Mouse (Mus musculus): ENCODE measurements around the gene Gm49601. TPM values are rescaled to one million over a fixed set of nuclear protein-coding genes. Genes with fewer than 3 reads are reported as not detected.

Gene Gm49601
- total RNA-seq, 2 experiments from 2014 or later, result 138 to 159 TPM

DNA sequence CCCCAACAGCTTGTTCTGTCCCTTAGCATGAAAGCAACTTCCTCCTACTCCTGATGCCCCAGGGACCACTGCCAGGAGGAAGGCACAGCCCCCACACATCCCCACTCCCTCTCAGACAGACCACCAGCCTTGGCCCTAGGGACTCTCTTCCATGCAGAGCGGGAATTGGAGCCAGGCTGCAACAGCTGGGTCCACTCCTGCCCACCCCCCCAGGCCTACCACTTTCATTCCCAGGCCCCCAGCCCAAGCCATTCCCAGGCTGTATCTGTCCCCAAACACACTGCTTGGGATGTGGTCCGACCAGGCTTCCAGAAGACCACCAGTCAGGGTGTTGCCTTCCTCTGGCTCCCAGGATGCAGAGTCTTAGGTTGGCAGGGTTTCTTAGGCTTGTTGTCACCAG is 17.1 kb downstream of the Gm49601 start:
- no peak for DNase-seq (ENCODE audit: low spot score in 2 of 2)

- no peak for DNase-seq (ENCODE audit: low spot score in 2 of 2)
Observed at GRCm38 (mm10) chr16:18608226-18608625, 18.0 kb downstream of the Gm49601 start.

GRCm38 (mm10) chr16:18605705-18606104 is 20.5 kb downstream of the Gm49601 start:
- DNase-seq (ENCODE audit: low spot score in 2 of 2), result no peak

DNA sequence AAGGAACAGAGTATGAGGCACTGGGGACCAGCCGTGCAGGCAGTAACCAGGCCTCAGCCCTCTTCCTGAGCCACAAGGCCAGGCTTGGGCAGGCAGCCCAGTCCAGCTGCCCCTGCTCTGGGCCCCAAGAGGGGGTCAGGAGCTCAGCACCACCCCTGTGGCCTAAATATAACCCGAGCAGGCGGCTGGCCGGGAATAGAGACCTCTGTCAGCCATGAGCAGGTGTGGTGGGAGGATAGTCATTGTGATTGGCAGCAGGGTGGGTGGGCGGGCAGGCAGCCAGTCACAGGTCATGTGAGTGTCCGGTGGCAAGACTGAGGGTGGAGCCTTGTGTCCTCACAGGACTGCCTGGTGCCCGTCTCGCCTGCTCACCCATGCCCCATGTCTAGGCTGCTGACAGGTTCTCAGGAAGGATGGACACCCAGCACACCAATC is 21.9 kb downstream of the Gm49601 start:
- no peak for DNase-seq (ENCODE audit: low spot score in 2 of 2)

DNA sequence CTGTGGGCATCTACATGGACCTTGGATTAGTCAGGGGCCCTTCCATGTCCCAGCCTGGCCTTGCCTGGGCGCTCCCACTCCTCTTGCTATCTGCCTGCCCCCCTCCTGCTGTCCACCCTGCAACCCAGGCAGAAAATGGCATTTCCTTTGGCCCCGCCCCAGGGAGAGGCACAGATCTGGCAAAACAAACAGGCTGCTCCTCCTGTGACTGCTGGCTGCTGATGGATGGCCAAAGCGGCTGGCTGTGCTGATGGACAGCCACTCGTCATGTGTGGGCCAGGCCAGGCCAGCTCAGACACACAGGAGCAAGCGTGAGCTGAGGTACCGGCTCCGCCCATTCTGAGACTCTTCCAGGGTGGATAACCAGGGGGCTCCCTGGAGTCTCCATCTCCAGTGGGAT is 24.8 kb downstream of the Gm49601 start:
- no peak for DNase-seq (ENCODE audit: low spot score in 2 of 2)

GRCm38 (mm10) chr16:18598006-18598405 is 28.2 kb downstream of the Gm49601 start:
- DNase-seq (ENCODE audit: low spot score in 2 of 2), result no peak

DNA sequence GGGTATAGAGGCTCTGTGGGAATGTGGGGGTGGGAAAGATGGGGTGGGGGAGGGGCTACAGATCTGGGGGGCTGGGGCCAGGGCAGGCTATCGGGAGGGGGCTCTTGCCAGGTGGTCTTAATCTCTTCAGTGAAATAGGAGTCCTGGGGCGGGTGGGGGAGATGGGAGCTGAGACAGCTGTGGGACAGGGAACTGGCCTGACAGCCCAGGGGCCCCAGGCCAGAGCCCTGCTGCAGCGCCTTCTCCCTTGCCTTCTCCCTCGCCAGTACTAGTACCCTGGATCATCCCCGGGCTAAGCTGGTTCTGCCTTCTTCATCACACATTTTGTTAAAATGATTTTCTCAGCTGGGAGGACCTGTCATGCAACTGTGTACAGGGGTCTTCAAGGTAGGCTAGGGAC is 30.0 kb downstream of the Gm49601 start:
- no peak for DNase-seq (ENCODE audit: low spot score in 2 of 2)

- DNase-seq (ENCODE audit: low spot score in 2 of 2), result no peak
Observed at GRCm38 (mm10) chr16:18593930-18594329, 32.3 kb downstream of the Gm49601 start.

- no peak for DNase-seq (ENCODE audit: low spot score in 2 of 2)
Observed at GRCm38 (mm10) chr16:18591047-18592018, 34.9 kb downstream of the Gm49601 start.

DNA sequence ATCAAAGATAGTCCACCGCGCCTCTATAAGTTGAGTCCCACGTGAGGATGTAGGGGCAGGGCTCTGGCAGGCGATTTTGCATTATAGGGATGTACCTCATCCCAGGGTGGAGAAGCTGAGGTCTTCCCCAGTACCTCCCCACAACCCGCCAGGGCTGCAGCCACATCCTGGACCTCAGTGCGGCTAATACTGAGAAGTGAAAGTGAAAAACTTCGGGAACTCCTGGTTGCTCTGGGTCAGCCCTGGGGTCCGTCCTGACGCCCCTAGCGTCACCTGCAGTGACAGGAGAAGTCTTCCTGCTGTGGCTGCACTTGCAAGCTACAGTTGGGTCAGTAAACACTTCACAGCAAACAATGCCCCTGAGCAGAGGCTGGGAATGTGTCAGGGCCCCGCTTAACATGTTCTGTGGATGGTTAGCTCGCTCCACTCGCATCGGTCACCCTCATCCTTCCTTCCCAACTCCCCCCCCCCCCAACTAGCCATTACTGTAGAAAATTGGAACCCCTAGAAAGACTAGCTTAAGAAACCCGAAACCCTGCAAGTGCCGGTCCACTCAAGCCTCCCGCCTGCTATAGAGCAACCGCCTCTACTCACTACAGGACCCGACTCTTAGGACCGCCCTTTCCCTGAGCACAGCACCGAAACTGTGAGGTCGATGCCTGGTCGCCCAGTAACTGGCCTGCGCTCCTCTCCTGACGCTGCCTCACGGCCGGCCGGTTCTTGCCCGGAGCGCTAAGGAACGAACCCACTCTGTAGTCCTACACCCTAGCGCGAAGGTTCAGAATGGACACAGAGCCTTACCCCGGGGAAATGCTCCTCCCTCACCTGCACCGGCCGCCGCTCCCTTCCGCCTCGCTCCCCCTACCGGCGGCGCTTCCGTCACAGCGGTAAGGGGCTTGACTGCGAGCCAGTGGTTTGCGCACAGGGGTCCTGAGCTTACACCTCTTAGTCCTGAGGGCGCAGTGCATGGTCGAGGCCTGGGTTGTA is 36.1 kb downstream of the Gm49601 start, which contains the start of gene Tbx1:
Gene Tbx1 (minus strand): TSS at position 868 of the 987 bp plus-strand sequence.
- no peak for DNase-seq (ENCODE audit: low spot score in 2 of 2)

DNA sequence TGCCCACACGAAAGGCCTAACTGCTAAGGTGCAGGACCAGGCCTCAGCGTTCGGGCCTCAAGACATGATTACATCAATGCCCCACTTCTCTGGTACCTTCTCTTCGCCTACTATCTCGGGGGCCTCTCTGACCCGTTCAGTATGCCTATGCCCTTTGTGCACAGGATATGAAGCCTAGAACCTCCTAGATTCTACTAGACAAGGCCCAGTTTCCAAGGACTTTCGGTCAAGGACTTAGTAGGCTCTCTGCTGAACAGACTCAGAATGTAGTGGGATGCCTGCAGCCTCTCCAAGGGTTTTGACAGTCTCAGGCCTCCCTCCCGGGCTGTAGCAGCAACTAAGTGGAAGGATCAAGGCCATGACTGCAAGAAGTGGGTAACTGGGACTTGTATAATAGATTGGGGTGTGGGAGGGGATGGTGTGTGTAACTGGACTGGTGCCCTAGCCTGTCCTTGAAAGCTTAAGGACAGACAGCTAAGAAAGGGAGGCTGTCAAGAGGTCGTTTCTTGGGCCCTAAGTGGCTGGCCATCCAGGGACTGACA is 37.1 kb downstream of the Gm49601 start:
- no peak for DNase-seq (ENCODE audit: low spot score in 2 of 2)

DNA sequence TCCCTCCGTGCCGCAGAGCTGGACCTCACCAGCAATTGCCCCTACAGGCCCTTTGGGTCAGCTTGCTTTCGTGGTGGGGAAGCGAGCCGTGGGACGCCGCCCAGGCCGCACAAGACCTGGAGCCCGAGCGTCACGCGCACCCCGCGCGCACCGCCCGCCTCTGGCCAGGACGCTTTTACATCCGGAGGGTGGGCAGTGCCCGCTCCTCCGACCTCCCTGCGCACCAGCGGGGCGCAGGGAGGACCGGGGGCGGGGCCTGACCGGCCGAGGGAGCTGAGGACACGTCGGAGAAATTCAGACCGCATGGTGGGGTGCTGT is 37.5 kb downstream of the Gm49601 start:
- DNase-seq (ENCODE audit: low spot score in 2 of 2), result no peak

DNA sequence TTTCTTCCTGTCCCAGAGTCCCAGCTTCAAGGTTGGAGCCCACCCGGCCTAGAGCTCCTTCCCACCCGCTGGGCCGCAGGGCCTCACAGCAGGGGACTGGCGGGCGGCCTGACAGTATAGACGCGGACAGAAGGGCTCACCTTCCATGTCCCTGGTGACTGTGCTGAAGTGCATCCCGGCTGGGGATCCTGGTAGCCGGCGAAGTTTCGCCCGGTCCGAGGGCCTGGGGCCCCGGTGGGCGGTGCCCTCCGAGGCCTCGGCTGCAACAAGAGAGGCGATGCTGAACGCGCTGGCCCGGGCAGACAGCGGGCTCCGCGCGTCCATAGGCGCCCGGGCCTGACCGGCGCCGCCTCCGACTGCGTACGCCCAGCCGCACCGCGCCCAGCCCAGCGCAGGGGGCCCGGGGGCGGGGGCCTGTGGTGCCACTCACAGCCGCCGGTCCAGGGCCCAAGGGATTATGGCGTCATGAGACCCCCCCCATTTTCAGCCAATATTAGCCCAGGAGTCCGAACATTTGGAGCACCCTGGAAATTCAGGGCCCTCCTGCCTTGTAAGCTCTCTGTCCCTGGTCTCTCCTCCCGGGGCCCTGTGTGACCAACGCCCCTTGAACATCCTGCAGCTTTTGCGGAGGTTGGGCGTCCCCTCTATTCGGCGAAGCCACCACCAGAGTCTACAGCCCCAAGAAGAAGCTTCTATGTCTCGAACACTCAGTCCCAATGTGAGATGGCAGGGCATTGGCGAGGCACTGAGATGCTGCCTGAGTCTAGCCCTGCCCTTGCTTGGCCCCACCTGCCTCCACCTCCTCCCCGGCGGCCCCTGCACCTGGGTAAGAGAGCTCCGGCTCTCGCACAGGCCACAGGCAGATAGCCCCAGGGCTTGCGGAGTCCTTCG is 38.1 kb downstream of the Gm49601 start:
- DNase-seq (ENCODE audit: low spot score in 2 of 2), result no peak

DNA sequence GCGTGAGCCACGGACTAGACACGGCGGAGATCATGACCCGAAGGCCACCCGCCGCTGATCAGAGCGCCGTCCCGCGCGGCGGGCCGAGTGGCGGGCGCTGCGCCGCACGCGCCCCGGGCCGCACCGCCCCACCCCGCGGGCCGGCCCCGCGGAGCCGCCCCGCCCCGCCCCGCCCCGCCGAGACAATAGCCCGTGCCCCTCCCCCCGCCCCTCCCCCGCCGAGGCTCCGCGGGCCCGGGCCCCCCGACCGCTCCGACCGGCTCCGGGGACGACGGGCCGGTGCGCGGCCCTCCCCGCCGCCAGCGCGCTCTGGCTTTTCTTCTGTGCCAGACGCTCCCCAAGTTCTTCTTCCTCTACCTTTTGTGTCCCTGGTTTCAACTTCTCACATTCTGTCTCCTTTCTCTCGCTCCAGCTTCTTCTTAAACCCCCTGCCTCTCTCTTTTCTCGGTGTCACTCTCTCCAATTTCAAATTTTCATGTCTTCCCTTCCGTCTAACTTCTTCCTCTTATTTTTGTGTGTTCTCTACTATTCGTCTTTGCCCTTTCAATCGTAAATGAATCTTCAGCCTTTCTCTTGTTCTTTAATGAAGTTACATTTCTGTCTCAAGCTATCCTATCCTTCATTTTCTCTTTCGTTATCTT is 39.2 kb downstream of the Gm49601 start:
- no peak for DNase-seq (ENCODE audit: low spot score in 2 of 2)

GRCm38 (mm10) chr16:18586076-18586905 is 39.9 kb downstream of the Gm49601 start:
- no peak for DNase-seq (ENCODE audit: low spot score in 2 of 2)

- no peak for DNase-seq (ENCODE audit: low spot score in 2 of 2)
Observed at GRCm38 (mm10) chr16:18585676-18586075, 40.6 kb downstream of the Gm49601 start.

DNA sequence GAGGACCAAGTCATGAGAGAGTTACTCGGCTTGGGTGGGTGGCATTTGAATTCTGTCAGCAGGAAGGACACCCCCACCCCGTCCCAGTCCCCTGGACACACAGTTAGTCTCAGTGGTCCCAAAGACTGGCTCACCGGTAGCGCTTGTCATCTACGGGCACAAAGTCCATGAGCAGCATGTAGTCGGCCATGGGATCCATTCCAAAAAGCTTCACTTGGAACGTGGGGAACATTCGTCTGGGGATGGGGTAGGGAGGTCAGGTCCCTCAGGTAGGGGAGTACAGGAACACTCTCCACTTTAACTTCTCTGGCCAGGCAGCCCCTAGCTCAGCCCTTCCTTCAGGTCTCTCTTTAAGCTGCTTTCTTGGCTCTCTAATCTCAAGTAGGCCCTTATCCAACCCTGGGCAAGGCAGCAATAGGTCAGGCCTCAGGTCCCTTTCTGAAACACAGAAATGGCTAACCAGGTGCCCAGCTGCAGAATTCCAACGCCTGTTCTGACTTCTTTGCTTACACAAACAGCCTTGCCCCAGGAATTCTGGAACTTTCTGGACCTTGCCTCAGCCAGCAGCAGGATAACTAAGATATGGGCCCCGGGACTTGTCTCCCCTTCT is 41.2 kb downstream of the Gm49601 start:
- DNase-seq (ENCODE audit: low spot score in 2 of 2), result no peak

- no peak for DNase-seq (ENCODE audit: low spot score in 2 of 2)
Observed at GRCm38 (mm10) chr16:18583673-18584357, 42.4 kb downstream of the Gm49601 start.
